Mouse (Mus musculus) adrenal gland, postnatal 25 days (tissue): ENCODE results near the gene Myo1b. TPM values are rescaled to one million over a fixed set of nuclear protein-coding genes. Genes with fewer than 3 reads are reported as not detected.
A peak's percentile ranks its signal among the peaks of the same experiment; 100 is the strongest.

ENCODE experiments used
- DNase-seq: peaks from one replicate; pipeline ENCODE4 v3.0.0; 2021; ENCODE audit warnings: mixed read lengths
- long read RNA-seq: library from polyadenylated mRNA; stranded (forward); transcript quantifications from one replicate; pipeline ENCODE4 v2.0.0, GENCODE M21; 2021
- total RNA-seq: library from RNA; stranded (reverse); gene quantifications from 2 replicates; pipeline ENCODE4 v1.2.3, GENCODE M21; 2021

The Myo1b gene
- 61.8 and 69.3 TPM in 2 replicates for total RNA-seq
- long read RNA-seq, full-length matches to known transcripts = 25 of 80 reads
- long read RNA-seq, partial matches to known transcripts = 21 of 80 reads
- long read RNA-seq, other reads (novel, unspliced or antisense) = 34 of 80 reads

DNA sequence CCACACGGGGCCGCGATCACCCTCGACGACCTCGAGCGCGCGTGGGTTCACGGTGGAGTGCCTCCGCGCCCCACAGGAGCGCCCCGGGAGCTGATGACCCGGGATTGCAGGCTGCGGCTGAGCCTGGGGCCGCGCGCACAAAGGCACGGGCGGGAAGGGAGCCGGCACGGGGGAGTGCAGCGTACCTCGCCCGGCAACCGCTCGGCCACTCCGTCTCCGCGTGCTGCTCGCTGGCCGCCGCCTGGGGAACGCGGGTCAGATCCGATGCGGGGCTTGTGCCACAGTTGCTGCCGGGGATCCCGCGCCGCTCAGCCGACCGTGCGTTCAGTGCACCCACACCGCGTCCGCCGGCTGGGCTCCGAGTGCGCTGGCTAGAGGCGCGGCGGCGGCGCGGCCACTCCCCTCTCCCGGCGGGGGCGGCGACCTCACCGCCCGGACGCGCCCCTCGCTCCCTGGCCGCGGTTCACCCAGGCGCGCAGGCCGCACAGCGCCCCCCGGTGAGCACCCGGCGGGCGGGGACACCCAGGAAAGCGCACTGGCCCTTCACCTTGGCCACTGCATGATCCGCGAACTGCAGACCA is at the start of gene Myo1b:
Gene Myo1b, minus strand, starts transcription at position 496 of the 581 bp plus-strand sequence.
- DNase-seq = peak; percentile 89

DNA sequence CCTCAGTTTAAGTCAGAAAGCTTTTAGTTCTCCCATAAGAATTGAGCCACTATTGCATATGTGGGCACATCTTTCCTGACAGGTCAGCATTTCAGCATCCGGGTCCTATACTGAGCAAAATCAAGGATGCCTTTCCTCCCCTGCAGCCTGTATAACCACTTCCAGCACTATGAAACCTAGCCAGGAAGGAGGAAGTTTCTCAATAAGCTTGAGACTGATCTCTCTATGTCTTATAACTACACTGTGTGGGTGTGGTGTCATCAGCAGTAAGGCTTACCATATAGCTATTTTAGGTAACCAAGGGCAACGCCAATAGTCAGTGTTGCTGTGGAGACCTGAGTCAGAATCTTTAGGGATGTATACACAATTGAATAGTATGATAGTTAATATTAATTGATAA is 48.8 kb upstream of the Myo1b start:
- no peak for DNase-seq

DNA sequence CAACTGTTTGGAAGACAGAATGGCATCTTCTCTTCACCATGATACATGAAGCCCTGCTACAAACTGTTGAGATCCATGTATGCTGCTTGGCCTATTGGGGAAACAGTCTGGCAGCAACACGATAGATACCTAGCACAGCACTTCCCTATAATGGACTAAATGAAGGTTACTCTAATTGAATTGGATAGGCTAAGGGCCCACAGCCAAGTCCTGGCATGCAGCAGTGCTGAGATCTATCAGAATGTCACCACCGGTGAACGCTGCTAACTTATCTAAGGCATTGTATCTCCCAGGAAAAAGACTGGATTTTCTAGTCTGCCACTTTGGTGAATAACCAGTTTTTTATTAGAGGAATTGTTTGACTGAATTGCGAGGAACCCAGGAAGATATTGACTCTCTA is 31.2 kb upstream of the Myo1b start:
- DNase-seq = no peak

DNA sequence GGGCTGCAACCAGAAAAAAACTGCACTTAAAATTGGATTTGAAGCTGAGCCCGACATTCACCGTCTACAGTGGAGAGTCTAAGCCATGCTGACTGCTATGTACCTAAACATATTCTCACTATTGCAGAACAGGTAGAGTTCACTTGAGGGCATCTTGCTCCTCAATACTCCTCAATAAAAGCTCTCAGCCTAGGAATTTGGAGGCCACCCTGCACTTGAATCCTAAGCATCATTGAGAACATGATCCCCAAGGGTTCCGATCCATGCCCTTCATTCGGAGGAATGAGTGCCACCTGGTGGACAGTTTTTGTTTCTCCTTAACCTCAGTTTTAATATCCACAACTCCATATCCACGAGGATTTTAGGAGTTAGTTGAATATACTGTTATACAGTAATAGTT is 28.9 kb upstream of the Myo1b start:
- peak; percentile 20 for DNase-seq

DNA sequence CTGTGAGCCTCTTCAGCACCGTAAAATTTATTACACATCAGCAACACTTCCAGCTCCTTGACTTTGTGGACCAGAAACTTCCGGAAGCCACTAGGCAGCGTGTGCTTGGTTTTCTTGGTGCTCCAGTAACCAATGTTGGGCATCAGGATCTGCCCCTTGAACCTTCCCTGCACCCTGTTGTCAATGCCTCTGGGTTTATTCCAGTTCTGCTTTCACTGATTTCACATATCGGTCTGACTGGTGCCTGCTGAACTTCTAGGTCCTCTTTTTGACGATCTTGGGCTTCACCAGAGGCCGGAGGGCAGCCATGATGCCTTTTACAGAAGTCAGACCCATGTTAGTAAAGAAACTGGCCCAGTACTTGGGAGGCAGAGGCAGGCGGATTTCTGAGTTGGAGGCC is 22.5 kb upstream of the Myo1b start:
- DNase-seq = no peak

DNA sequence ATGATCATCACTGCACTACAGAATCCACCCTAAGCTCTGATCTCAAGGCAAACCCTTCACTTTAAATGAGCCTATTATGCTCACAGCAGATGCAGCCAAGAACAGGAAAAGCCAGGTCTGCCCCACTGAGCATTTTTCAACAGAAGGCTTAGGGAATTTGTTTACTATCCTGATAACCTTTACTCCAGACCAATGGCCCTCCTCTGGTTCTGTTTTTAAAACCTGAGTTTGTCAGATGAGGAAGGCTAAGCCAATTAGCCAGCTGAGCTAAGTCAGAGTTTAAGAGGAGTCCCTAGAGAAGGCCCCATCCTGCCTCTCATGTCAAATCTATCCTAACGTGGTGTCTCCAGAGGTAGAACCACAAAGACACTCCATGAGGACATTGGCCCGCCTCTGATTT is 19.1 kb upstream of the Myo1b start:
- DNase-seq = no peak

DNA sequence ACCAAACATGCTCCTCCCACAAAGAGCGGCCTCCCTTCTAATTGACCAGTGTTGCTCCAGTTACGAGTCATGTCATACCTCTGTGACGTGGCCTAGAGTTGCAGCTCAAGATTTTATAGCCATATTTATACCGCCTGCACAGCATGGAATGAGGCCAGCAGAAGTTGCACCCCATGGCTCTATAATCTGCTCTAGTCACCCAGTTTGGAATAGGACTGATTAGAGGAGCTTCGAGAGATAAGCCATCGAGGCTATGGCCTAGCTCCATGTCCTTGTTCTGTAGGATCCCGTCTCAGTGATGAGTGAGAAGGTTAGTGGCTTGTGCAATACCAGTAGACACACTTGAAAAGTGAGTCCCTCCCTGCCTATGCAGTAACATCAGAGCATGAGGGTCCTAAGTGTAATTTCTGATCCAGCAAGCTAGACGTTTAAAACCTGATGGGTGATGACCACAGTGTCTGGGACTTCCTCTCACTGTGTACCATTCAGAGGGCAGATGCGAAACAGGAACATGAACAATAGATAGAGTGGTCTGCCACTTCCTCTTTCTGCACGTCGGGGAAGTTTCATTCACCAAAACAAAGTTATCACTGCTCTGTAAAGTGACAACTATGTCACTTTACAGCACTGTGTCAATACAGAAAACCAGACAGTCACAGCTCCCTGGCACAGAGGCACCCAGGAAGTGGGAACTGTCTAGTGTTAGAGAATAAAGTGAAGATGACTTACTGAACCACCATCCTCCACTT is 18.5 kb upstream of the Myo1b start:
- no peak for DNase-seq

DNA sequence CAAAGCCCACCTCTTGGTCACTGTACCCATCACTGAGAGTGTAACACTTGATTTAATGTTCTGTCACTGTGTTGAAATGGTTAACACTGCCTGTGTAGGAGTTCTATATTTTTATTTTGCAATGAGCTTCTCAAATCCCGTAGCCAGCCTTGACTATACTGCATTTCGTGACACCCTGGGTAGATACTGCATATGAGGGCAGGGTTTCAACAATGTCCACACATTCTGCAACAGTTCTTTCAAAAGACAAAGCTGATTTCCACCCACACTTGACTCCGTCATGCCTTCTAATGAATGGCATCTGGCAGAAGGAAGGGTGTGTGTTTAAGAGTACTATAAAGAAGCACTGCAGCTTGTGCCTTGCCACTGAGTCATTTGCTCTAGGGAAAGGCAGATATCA is 17.0 kb upstream of the Myo1b start:
- DNase-seq = no peak

DNA sequence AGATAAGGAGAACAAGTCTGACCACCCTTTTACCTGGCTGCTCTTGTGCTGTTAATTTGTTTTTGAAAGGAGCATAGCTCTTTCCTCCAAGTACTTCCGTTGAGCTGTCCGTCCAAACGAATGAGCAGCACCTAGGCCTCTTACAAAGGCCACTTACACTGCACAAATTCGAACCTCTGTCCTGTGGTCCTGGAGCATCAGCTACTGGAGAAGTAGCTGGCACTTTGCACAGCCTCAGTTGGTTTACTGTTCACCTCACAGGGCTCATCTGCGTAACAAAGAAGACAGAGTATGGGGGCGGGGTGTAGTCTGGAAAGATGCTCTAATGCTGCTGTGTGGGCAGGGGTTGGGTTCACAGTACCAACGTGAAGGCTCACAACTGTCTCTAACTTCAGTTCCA is 15.7 kb upstream of the Myo1b start:
- DNase-seq = no peak

DNA sequence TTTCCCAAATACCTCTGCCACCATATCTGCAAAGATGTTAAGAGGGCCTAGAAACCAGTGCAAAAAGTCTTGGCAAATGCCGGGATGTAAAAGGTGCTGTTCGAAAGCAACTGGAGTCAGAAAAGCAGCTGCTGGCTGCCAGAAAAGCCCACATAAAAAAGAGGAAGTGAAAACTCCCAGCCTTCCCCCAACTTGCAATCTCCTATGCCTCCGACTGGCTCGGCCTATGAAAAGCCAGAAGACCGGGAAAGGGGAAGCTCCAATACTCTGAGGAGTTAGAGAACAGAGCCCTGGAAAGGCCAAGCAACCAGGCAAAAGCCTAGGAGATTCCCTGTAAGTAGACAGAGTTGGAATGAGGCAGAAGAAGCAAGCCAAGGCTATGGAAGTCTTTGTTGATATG is 14.7 kb upstream of the Myo1b start:
- no peak for DNase-seq

DNA sequence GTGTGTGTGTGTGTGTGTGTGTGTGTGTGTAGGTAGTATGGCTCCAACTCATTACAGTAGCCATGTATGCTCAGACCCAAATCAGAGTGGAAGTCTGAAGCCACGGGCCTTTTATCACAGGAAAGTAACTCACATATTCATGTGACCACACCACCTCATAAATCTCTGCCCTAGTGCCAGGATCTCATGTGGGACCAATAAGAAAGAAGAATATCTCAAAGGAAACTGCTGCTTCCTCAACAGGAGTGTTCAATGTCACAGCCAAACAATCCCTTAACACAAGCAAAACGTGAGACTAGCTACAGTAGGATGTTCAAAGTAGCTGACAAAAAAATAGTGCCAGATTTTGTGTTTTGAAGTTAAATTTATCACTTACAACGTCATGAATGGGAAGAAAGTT is 13.7 kb upstream of the Myo1b start:
- DNase-seq = no peak

DNA sequence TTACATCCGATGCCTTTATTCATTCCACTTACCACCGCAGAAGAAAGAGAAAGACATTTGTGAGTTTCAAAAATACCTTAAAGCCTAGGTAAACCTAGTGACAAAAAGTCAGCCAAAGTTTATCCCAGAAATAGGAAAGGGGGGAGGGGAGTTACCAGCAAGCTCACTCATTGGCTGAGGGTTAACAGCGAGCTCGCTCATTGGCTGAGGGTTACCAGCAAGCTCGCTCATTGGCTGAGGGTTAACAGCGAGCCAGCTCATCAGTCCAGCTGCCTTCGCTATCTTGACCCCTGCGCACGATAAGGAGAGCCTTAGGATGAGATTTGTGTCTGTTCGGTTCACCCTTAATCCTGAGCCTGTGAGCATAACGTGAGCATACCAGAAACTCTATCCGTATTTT is 6.9 kb upstream of the Myo1b start:
- no peak for DNase-seq

DNA sequence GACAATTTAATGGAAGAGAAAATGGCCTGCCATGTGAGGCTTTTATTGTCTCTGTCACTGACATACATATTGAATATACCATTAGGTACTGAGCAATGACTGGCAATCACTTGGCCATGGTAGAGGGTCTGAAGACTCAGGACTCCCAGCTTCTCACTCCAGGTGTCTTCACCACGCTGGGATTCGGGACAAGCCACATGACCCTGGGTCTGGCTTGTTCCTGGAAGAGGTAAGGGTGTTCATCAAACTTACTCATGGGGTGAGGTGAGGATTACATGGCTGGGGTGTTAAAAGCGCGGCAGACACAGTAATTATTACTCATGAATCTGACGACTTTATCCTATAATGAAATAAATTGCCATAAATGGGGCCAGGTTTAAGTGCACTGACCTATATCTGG is 405 bp upstream of the Myo1b start:
- no peak for DNase-seq

DNA sequence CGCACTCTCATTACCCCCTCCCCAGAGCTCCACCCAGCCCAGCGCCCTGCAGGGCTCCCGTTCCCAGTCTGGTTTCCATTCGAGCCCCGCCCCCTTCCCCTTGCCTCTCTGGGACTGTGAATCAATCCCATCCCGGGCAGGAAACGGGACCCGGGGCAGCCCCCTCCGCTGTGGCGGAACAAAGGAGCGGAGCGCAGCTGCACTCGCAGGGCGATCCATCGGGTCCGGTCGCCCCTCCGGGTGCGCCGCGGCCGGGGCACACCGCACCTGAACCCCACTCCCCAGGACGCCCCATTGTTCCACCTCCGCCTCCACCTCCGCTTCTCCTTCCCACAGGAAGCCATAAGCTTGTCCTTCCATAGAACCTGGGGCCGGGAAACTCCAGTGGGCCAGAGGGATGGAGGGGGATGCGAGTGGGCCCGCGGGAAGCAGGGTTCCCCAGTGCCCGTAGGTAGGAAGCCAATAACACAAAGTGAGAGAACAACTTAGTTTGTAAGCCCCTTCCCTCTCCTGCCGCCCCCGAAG is 758 bp downstream of the Myo1b start:
- DNase-seq = peak; percentile 84

DNA sequence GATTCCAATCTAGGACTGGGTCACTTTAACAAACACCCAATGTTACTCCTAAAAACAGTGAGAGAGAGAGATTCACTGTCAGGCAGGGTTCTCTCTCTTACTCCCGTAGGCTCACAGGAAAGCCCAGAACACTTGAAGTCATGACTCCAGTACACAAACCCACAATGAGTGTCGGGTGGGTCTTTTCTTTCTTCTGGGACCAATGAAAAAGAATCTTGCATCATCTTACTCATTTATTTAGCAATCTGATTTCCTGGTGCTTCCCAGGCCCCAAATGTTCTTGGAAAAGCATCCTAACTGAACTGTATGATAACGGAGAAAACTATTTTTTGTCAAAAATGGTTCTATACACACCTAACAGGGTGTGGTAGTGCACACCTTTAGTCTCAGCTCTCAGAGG is 1.8 kb downstream of the Myo1b start:
- no peak for DNase-seq

DNA sequence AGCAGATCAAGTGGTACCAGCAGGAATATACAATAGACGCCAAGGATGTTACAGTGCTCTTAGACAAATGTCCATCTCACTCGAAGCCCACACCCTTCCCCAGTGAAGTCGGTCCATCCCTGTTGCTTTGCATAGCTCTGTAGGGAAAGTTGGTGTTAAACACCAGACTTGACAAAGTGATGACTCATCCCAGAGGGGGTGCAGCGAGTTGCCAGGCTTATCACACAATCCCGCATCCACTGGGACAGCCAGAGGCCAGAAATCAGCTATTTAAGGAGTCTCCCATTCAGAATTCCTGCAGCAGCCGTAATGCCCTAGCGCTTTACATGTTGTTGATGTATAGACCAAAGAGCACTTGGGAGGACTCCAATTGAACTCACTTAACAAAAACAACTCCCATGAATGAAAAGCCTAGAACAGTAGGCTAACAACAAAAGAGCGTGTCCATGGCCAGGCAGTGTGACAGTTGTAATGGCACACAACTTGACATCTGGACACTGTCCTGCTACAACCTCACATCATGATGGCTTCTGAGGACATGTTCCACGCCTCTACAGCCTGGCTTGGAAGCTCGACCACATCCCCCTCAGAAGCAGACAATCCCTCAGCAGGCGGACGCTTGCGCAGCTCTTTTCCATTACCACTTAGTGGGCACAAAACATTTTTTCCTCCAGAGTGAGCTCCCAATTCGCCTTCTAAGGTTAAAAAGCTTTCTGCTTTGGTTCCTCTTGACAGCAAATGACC is 2.6 kb downstream of the Myo1b start:
- DNase-seq = no peak

DNA sequence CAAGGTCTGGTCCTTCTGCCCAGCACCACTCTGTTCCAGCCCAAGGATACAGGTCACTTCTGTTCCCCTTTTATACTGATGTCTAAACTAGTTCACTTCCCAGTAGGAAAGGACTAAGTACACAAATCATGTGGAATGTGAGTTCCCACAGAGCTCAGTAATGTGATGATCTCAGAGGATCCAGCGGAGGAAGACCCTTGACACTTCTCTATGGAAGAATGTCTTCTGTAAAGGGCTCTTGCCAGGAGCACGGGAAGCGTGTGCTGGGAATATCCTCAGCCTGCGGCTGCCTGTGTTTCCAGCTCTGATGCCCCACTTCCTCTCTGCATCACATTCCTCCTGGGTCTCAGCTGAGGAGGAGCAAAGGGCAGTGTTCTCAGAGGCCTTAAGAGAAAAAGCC is 4.5 kb downstream of the Myo1b start:
- no peak for DNase-seq

DNA sequence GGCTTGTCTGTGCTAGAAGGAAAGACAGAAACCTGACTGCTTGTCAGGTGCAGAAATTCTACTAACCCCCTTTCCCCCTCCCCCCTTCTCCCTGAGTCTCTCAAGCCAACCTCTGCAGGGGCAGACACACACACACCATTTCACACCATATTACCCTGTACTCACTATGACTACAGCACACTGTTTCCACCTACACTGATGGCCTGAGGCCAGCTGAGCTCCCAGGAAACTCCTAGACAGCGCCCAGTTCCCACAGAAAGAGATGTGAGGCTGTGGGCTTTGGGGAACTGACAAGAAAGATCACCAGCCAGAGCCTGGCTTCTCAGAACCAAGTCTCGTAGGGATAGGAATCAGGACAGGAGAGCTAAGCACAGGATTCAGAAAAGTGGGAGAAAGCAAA is 6.7 kb downstream of the Myo1b start:
- DNase-seq = no peak

DNA sequence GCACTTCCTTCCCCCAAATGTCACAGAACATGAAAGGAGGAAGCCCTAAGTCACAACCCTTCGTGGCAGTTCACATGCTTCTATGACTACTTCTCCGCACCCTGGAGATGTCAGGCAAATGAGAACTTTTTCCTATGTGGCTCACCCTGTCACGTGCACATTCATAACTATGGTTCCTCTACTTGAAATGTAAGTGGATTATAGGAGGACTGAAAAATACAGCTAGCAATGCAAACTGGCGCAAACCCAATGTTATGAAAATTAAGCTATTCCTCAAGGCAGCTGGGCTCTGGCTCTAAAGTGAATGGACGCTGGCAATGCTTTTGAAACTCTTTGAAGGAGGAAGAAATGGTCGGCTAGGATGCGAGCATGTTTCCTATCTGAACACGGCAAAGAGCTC is 8.1 kb downstream of the Myo1b start:
- DNase-seq = no peak

DNA sequence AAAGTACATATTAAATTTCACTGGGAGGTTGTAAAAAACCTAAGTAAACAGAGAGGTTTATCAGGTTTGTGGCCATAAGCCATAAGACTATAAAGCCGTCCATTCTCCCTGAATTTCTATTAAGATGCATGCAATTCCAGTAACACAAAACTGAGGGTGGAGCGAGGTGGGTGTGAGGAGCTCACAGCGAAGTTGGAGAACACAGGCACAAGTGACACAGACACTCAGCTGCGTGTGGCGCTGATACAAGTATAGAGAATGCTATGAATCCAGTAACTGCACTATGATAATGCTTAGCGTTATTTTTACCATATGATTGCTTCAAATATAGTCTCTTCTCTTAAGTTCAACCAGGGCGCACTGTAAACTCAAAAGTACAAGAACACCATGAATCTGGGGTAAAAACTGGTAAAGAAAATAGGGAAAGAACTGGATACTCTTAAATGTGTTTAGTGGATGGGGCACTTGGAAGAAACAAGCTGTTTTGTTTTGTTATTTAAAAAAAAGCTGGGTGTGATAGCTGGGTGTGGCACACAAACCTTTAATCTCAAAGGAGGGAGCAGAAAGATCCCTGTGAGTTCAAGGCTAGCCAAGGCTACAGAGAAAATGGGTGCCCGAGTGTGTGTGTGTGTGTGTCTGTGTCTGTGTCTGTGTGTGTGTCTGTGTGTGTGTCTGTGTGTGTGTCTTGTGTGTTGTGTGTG is 9.5 kb downstream of the Myo1b start:
- DNase-seq = no peak

DNA sequence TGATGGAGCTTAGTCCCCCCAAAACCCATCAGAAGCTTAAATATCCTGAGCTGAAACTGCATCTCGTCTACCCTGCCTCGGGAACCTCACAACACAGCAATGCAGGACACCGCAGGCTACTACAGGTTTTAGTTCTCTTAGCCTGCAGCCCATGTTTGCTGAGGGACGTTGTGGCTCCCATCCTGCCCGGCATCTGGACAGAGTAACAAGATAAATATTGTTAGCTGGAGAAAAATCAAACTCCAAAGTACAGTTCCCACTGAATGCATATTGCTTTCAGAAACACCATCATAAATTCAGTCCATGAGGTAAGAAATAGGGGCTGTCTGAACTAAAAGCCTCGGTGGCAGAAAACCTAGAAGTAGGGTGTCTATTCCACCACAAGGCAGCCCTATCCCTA is 10.8 kb downstream of the Myo1b start:
- no peak for DNase-seq

DNA sequence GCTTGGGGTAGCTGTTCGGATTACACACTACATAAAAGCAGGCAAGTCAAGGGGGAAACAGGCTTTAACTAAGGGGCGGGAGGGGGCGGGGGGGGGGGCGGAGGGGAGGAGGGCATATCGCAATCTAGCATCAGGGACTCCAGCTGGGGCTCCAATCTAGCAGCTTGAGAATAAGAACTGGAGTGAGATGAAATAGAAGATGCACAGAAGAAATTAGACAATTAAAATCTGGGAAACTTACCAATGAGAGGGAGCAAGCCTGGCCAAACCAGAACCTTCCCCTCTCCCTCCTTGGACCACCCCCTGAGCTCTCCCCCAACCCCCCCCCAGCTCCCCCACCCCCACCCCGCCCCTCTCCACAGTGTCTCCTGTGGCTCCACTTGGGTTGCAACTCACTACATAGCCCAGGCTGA is 18.7 kb downstream of the Myo1b start:
- no peak for DNase-seq

DNA sequence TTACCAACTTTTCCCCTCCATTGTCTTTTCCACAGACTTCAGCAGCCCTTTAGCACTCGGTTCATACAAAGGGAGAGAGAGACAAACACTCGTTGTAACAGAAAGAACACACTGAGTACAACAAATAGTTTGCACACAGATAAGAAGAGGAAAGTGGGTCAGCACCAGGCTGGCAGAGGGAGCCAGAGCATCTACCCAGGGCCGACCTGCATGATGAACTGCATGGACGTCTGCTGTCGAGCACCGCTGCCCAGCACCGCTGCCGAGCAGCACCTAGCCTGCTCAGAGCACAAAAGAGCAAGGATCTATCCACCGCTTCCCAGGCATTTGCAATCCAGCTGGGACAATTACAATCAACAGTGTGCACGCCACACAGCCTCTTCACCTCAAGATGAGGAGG is 19.9 kb downstream of the Myo1b start:
- no peak for DNase-seq
